Mouse (Mus musculus): Measurements from ENCODE around the gene Amhr2. TPM values are rescaled to one million over a fixed set of nuclear protein-coding genes. Genes with fewer than 3 reads are reported as not detected.

The Amhr2 gene
- total RNA-seq, 2 experiments from 2014 or later: 4.5 to 5.0 TPM

Other genes starting within 250 kb of the Amhr2 start
- gene Zfp740, start 242.1 kb upstream of the Amhr2 start, total RNA-seq (2021): 10 to 100 TPM; 27.6 to 30.5 TPM
- 10 to 100 TPM; 14.1 to 15.6 TPM for gene Csad, start 240.6 kb upstream of the Amhr2 start, total RNA-seq (2021)
- 1 to 10 TPM; 1.0 to 1.1 TPM for gene Itgb7, start 213.4 kb upstream of the Amhr2 start, total RNA-seq (2021)
- 10 to 100 TPM; 12.9 to 13.2 TPM for gene Rarg, start 187.8 kb upstream of the Amhr2 start, total RNA-seq (2021)
- not detected for gene Gm9918, start 174.8 kb upstream of the Amhr2 start, total RNA-seq (2021)
- gene Mfsd5, start 165.9 kb upstream of the Amhr2 start, total RNA-seq (2021): 10 to 100 TPM; 14.5 to 14.9 TPM
- 1 to 10 TPM; 1.1 to 4.1 TPM for gene Espl1, start 149.1 kb upstream of the Amhr2 start, total RNA-seq (2021)
- gene Pfdn5, start 119.3 kb upstream of the Amhr2 start, total RNA-seq (2021): 100 to 1,000 TPM; 212 to 228 TPM
- gene Myg1, start 113.7 kb upstream of the Amhr2 start, total RNA-seq (2021): 10 to 100 TPM; 17.6 to 19.0 TPM
- gene Aaas, start 94.6 kb upstream of the Amhr2 start, total RNA-seq (2021): 1 to 10 TPM; 7.2 to 8.4 TPM
- under 1 TPM; 0.11 to 0.14 TPM for gene Sp7, start 78.2 kb upstream of the Amhr2 start, total RNA-seq (2021)
- gene Sp1, start 39.2 kb upstream of the Amhr2 start, total RNA-seq (2021): 10 to 100 TPM; 27.5 to 31.2 TPM
- 10 to 100 TPM; 12.1 to 13.6 TPM for gene Prr13, start 13.7 kb downstream of the Amhr2 start, total RNA-seq (2021)
- gene Pcbp2, start 25.2 kb downstream of the Amhr2 start, total RNA-seq (2021): 100 to 1,000 TPM; 382 to 414 TPM
- not detected for gene Gm10337, start 58.4 kb downstream of the Amhr2 start, total RNA-seq (2021)
- 1 to 10 TPM; 3.1 TPM for gene Map3k12, start 71.7 kb downstream of the Amhr2 start, total RNA-seq (2021)
- gene Tarbp2, start 72.8 kb downstream of the Amhr2 start, total RNA-seq (2021): 10 to 100 TPM; 37.9 to 40.2 TPM
- 1 to 10 TPM; 1.4 to 1.7 TPM for gene Npff, start 79.6 kb downstream of the Amhr2 start, total RNA-seq (2021)
- gene Gm28047, start 179.7 kb downstream of the Amhr2 start, total RNA-seq (2021): 1 to 10 TPM in 1 of 2 experiments, not detected in 1; 1.9 TPM
- gene Atf7, start 180.1 kb downstream of the Amhr2 start, total RNA-seq (2021): 10 to 100 TPM; 49.9 to 51.2 TPM
- gene Atp5g2, start 227.0 kb downstream of the Amhr2 start, total RNA-seq (2021): 10 to 100 TPM; 27.7 to 28.8 TPM